Mouse (Mus musculus) lung, embryonic 16.5 days (tissue): Measurements from ENCODE around the gene Vmn2r94. TPM values are rescaled to one million over a fixed set of nuclear protein-coding genes. Genes with fewer than 3 reads are reported as not detected.

ENCODE experiments used
- ATAC-seq: fragments of 200-750 bp; cut with Nextera tagmentation; 2 replicates; pipeline ENCODE4 v1.8.0; 2017; ENCODE audit warnings: low read depth, mild to moderate bottlenecking, moderate library complexity
- H3K27ac ChIP-seq: fragments of 300-500 bp; sonication (generic); 2 replicates; pipeline ENCODE4 v1.5.1; 2014; ENCODE audit warnings: mild to moderate bottlenecking, control low read depth, low read length
- H3K27me3 ChIP-seq: fragments of 300-500 bp; sonication (generic); 2 replicates; pipeline ENCODE4 v1.6.1; 2014; ENCODE audit warnings: low read depth, low read length, mixed read lengths; ENCODE audit not compliant: control insufficient read depth, insufficient read depth
- H3K36me3 ChIP-seq: fragments of 300-500 bp; sonication (generic); 2 replicates; pipeline ENCODE4 v1.6.1; 2014; ENCODE audit warnings: low read length; ENCODE audit not compliant: control insufficient read depth, insufficient read depth
- H3K4me1 ChIP-seq: fragments of 300-500 bp; sonication (generic); replicated peaks from 2 replicates; pipeline ENCODE4 v1.6.1; 2014; ENCODE audit warnings: low read length, mixed read lengths; ENCODE audit not compliant: control insufficient read depth, insufficient read depth
- H3K4me2 ChIP-seq: fragments of 300-500 bp; sonication (generic); 2 replicates; pipeline ENCODE4 v1.6.1; 2014; ENCODE audit warnings: low read depth, low read length, control low read depth
- H3K4me3 ChIP-seq: fragments of 300-500 bp; sonication (generic); 2 replicates; pipeline ENCODE4 v1.5.1; 2014; ENCODE audit warnings: mild to moderate bottlenecking, low read length, control low read depth
- H3K9ac ChIP-seq: fragments of 300-500 bp; sonication (generic); 2 replicates; pipeline ENCODE4 v1.6.1; 2014; ENCODE audit warnings: low read length, control low read depth
- H3K9me3 ChIP-seq: fragments of 300-500 bp; sonication (generic); 2 replicates; pipeline ENCODE4 v1.6.1; 2016; ENCODE audit warnings: low read length; ENCODE audit not compliant: control insufficient read depth
- WGBS: fragments of 180-500 bp; shearing (Covaris S2); extraction: QIAGEN DNeasy Blood & Tissue Kit; methylation state at CpG from one replicate; pipeline ENCODE4 v1.1.7; 2014; 5-methylcytosine and 5-hydroxymethylcytosine counted together
- polyA plus RNA-seq: library from polyadenylated mRNA; unstranded; fragments of >200 nt; fragmentation: Nextera tagmentation; extraction: Ambion mirVana; gene quantifications from 2 replicates; pipeline ENCODE4 v1.2.1, GENCODE M21; 2015

The Vmn2r94 gene
- not detected in 2 replicates for polyA plus RNA-seq

- Histone ChIP-seq H3K27ac (no peak within 1 kb of the TSS), H3K4me3 (no peak within 1 kb of the TSS), H3K9me3 (peaks cover 3% of the 10 kb centered on the region), H3K4me1 (no peaks in the 10 kb centered on the region), H3K4me2 (no peak within 1 kb of the TSS), H3K36me3 (no peaks in the 10 kb centered on the region), H3K27me3 (no peaks in the 10 kb centered on the region), H3K9ac (no peak within 1 kb of the TSS)
- ATAC-seq: no peak
- 44% methylated on average over 2 of the region's 2 CpGs for WGBS
Measured at GRCm38 (mm10) chr17:18277656-18278055, at the start of gene Vmn2r94. Vmn2r94 (minus strand) TSS chr17:18277756.

- H3K4me2 ChIP-seq: no peak overlapping the region
- H3K27me3 ChIP-seq: no peaks in the 10 kb centered on the region
- no peaks in the 10 kb centered on the region for H3K4me1 ChIP-seq
- H3K9me3 ChIP-seq: peaks cover 6% of the 10 kb centered on the region
- H3K4me3 ChIP-seq: no peak overlapping the region
- WGBS: 96% methylated on average over 2 of the region's 2 CpGs
- no peaks in the 10 kb centered on the region for H3K36me3 ChIP-seq
- no peak for ATAC-seq
- no peak overlapping the region for H3K9ac ChIP-seq
- H3K27ac ChIP-seq: no peak overlapping the region
Measured at GRCm38 (mm10) chr17:18323031-18323430, 45.5 kb upstream of the Vmn2r94 start.

- WGBS: 41% methylated on average over 1 of the region's 1 CpGs
- no peak within 1 kb of the TSS for H3K4me3 ChIP-seq
- no peaks in the 10 kb centered on the region for H3K4me1 ChIP-seq
- ATAC-seq: no peak
- H3K9ac ChIP-seq: no peak within 1 kb of the TSS
- no peaks in the 10 kb centered on the region for H3K27me3 ChIP-seq
- H3K27ac ChIP-seq: no peak within 1 kb of the TSS
- no peaks in the 10 kb centered on the region for H3K36me3 ChIP-seq
- H3K9me3 ChIP-seq: no peaks in the 10 kb centered on the region
- no peak within 1 kb of the TSS for H3K4me2 ChIP-seq
Measured at GRCm38 (mm10) chr17:18297799-18298198, 20.2 kb upstream of the Vmn2r94 start, which contains the start of gene Vmn2r93. Vmn2r93 (plus strand) TSS chr17:18298099.

GRCm38 (mm10) chr17:18236931-18237330, 40.6 kb downstream of the Vmn2r94 start:
- no peak overlapping the region for H3K4me3 ChIP-seq

GRCm38 (mm10) chr17:18231996-18232395, 45.6 kb downstream of the Vmn2r94 start:
- no peak overlapping the region for H3K9ac ChIP-seq
- WGBS: 67% methylated on average over 2 of the region's 2 CpGs
- H3K27me3 ChIP-seq: no peaks in the 10 kb centered on the region
- no peak overlapping the region for H3K4me2 ChIP-seq
- peaks cover under 1% of the 10 kb centered on the region for H3K9me3 ChIP-seq
- no peak overlapping the region for H3K4me3 ChIP-seq
- no peaks in the 10 kb centered on the region for H3K36me3 ChIP-seq
- no peak for ATAC-seq
- H3K4me1 ChIP-seq: no peaks in the 10 kb centered on the region
- H3K27ac ChIP-seq: no peak overlapping the region

More at GRCm38 (mm10) chr17:18236931-18237330, 40.6 kb downstream of the Vmn2r94 start:
- H3K4me1 ChIP-seq: no peaks in the 10 kb centered on the region
- no peaks in the 10 kb centered on the region for H3K36me3 ChIP-seq
- no peak overlapping the region for H3K4me2 ChIP-seq
- H3K9ac ChIP-seq: no peak overlapping the region
- ATAC-seq: no peak
- H3K27me3 ChIP-seq: no peaks in the 10 kb centered on the region
- 73% methylated on average over 13 of the region's 14 CpGs for WGBS
- peaks cover 2% of the 10 kb centered on the region for H3K9me3 ChIP-seq
- H3K27ac ChIP-seq: no peak overlapping the region

GRCm38 (mm10) chr17:18221300-18221699, 56.3 kb downstream of the Vmn2r94 start:
- peaks cover 9% of the 10 kb centered on the region for H3K9me3 ChIP-seq
- H3K27ac ChIP-seq: no peak overlapping the region
- no peak for ATAC-seq
- no peaks in the 10 kb centered on the region for H3K27me3 ChIP-seq
- H3K4me3 ChIP-seq: no peak overlapping the region
- H3K9ac ChIP-seq: no peak overlapping the region
- H3K36me3 ChIP-seq: no peaks in the 10 kb centered on the region
- no peaks in the 10 kb centered on the region for H3K4me1 ChIP-seq
- H3K4me2 ChIP-seq: no peak overlapping the region

Other genes starting within 250 kb of the Vmn2r94 start
- not detected in 2 replicates for gene Vmn2r124, start 228.3 kb downstream of the Vmn2r94 start, polyA plus RNA-seq
- not detected in 2 replicates for gene Vmn2r91, start 192.7 kb downstream of the Vmn2r94 start, polyA plus RNA-seq
- gene Vmn2r92, start 125.9 kb downstream of the Vmn2r94 start, polyA plus RNA-seq: not detected in 2 replicates
- not detected in 2 replicates for gene Vmn2r93, start 20.3 kb upstream of the Vmn2r94 start, polyA plus RNA-seq
- gene Vmn2r95, start 146.3 kb upstream of the Vmn2r94 start, polyA plus RNA-seq: not detected in 2 replicates